Mouse (Mus musculus) kidney, embryonic 16.5 days (tissue): ENCODE data around the gene Fkbp11. TPM values are rescaled to one million over a fixed set of nuclear protein-coding genes. Genes with fewer than 3 reads are reported as not detected.

Experiments used
- polyA plus RNA-seq: library from polyadenylated mRNA; unstranded; fragments of >200 nt; fragmentation: Nextera tagmentation; extraction: Ambion mirVana; gene quantifications from 2 replicates; pipeline ENCODE4 v1.2.1, GENCODE M21; 2015

Gene Fkbp11
- polyA plus RNA-seq, 1 experiment from 2014 or later, result 39.1 TPM

Other genes with a start within 250 kb of the Fkbp11 start
- 0.21 and 0.55 TPM in 2 replicates for gene Lalba, start 245.5 kb downstream of the Fkbp11 start, polyA plus RNA-seq
- gene Olfr279, start 235.8 kb downstream of the Fkbp11 start, polyA plus RNA-seq, result not detected in 2 replicates
- 106 and 113 TPM in 2 replicates for gene Kansl2, start 193.9 kb downstream of the Fkbp11 start, polyA plus RNA-seq
- gene Ccnt1, start 157.3 kb downstream of the Fkbp11 start, polyA plus RNA-seq, result 64.4 and 76.4 TPM in 2 replicates
- 0.41 and 0.69 TPM in 2 replicates for gene 4930415O20Rik, start 157.2 kb downstream of the Fkbp11 start, polyA plus RNA-seq
- 24.4 and 26.0 TPM in 2 replicates for gene Adcy6, start 118.1 kb downstream of the Fkbp11 start, polyA plus RNA-seq
- 34.4 and 34.9 TPM in 2 replicates for gene Cacnb3, start 97.4 kb downstream of the Fkbp11 start, polyA plus RNA-seq
- 19.0 and 27.1 TPM in 2 replicates for gene Ddx23, start 65.3 kb downstream of the Fkbp11 start, polyA plus RNA-seq
- gene Rnd1, start 50.7 kb downstream of the Fkbp11 start, polyA plus RNA-seq, result 0.45 and 0.75 TPM in 2 replicates
- gene Ccdc65, start 20.0 kb downstream of the Fkbp11 start, polyA plus RNA-seq, result 0.95 and 1.1 TPM in 2 replicates
- 56.3 and 59.5 TPM in 2 replicates for gene Arf3, start 35.0 kb upstream of the Fkbp11 start, polyA plus RNA-seq
- 0.17 TPM in 1 of 2 replicates, not detected in the other for gene Wnt10b, start 50.0 kb upstream of the Fkbp11 start, polyA plus RNA-seq
- gene Wnt1, start 61.7 kb upstream of the Fkbp11 start, polyA plus RNA-seq, result not detected in 2 replicates
- 2.6 and 3.3 TPM in 2 replicates for gene Ddn, start 81.3 kb upstream of the Fkbp11 start, polyA plus RNA-seq
- gene Prkag1, start 103.3 kb upstream of the Fkbp11 start, polyA plus RNA-seq, result 103 and 119 TPM in 2 replicates
- 12.4 and 14.1 TPM in 2 replicates for gene Kmt2d, start 143.0 kb upstream of the Fkbp11 start, polyA plus RNA-seq
- gene Rhebl1, start 166.3 kb upstream of the Fkbp11 start, polyA plus RNA-seq, result 16.7 and 18.3 TPM in 2 replicates
- gene Dhh, start 170.3 kb upstream of the Fkbp11 start, polyA plus RNA-seq, result 1.4 and 1.8 TPM in 2 replicates
- gene Lmbr1l, start 190.0 kb upstream of the Fkbp11 start, polyA plus RNA-seq, result 17.6 and 18.9 TPM in 2 replicates
- 1,826 and 1,900 TPM in 2 replicates for gene Tuba1b, start 206.4 kb upstream of the Fkbp11 start, polyA plus RNA-seq
- gene Gm49450, start 225.4 kb upstream of the Fkbp11 start, polyA plus RNA-seq, result not detected in 2 replicates
- 925 and 946 TPM in 2 replicates for gene Tuba1a, start 225.5 kb upstream of the Fkbp11 start, polyA plus RNA-seq